Mouse (Mus musculus) ES-Bruce4 (cell line): Measurements from ENCODE around the gene Tbl2.

Experiments used
- CTCF ChIP-seq: IDR thresholded peaks from one replicate; pipeline ENCODE4 v1.8.1; 2011; ENCODE audit warnings: low read depth, low read length
- POLR2A ChIP-seq: IDR thresholded peaks from one replicate; pipeline ENCODE4 v1.8.1; 2011; ENCODE audit warnings: low read length; ENCODE audit not compliant: insufficient read depth

DNA sequence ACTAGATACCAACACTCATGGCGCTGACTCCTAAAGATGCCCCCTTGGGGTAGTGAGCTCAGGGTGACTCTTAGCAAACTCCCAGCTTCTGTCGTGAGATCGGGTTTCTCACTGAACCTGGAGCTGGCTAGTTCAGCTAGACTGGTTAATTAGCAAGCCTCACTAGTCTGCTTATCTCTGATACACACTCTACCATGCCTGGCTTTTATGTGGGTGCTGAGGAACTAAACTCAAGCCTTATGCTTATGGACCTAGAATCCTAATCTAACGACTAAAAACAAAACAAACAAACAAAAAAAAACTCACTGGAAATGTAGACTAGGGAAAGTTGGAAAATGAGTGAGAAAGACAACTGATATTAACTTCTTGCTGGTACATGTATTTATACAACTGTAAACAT is 5.0 kb upstream of the Tbl2 start:
- no peak for TF ChIP-seq POLR2A
- TF ChIP-seq CTCF, result no peak
